Mouse (Mus musculus) heart, postnatal 0 days (tissue): ENCODE results near the gene Abca8b. TPM values are rescaled to one million over a fixed set of nuclear protein-coding genes. Genes with fewer than 3 reads are reported as not detected.
A peak's percentile ranks its signal among the peaks of the same experiment; 100 is the strongest.

Source experiments
- ATAC-seq: fragments of 200-750 bp; cut with Nextera tagmentation; 2 replicates; pipeline ENCODE4 v1.8.0; 2017; ENCODE audit warnings: low read depth, moderate number of reproducible peaks, moderate library complexity; ENCODE audit not compliant: insufficient read depth
- DNase-seq: peaks from one replicate; pipeline ENCODE4 v3.0.0-alpha.2; 2016; ENCODE audit warnings: low spot score
- H3K27ac ChIP-seq: fragments of 300-500 bp; sonication (generic); 2 replicates; pipeline ENCODE4 v1.5.1; 2014; ENCODE audit warnings: low read depth, mild to moderate bottlenecking
- H3K27me3 ChIP-seq: fragments of 300-500 bp; sonication (generic); 2 replicates; pipeline ENCODE4 v1.6.1; 2014; ENCODE audit warnings: low read length, mixed read lengths; ENCODE audit not compliant: control insufficient read depth, insufficient read depth
- H3K36me3 ChIP-seq: fragments of 300-500 bp; sonication (generic); replicated peaks from 2 replicates; pipeline ENCODE4 v1.6.1; 2014; ENCODE audit warnings: low read length, mixed read lengths; ENCODE audit not compliant: control insufficient read depth, insufficient read depth
- H3K4me1 ChIP-seq: fragments of 300-500 bp; sonication (generic); 2 replicates; pipeline ENCODE4 v1.6.1; 2014; ENCODE audit warnings: antibody characterized with exemption; ENCODE audit not compliant: control insufficient read depth, insufficient read depth
- H3K4me2 ChIP-seq: fragments of 300-500 bp; sonication (generic); 2 replicates; pipeline ENCODE4 v1.6.1; 2014; ENCODE audit warnings: low read depth, mild to moderate bottlenecking, low read length, moderate library complexity
- H3K4me3 ChIP-seq: fragments of 300-500 bp; sonication (generic); 2 replicates; pipeline ENCODE4 v1.5.1; 2014; ENCODE audit warnings: low read depth, low read length
- H3K9ac ChIP-seq: fragments of 300-500 bp; sonication (generic); replicated peaks from 2 replicates; pipeline ENCODE4 v1.6.1; 2014; ENCODE audit warnings: low read depth, low read length, mixed read lengths
- H3K9me3 ChIP-seq: fragments of 300-500 bp; sonication (generic); replicated peaks from 2 replicates; pipeline ENCODE4 v1.6.1; 2016; ENCODE audit warnings: low read length; ENCODE audit not compliant: control insufficient read depth
- CTCF ChIP-seq: IDR thresholded peaks from 2 replicates; pipeline ENCODE4 v1.5.1; 2016; ENCODE audit warnings: antibody characterized with exemption, control low read depth, low read depth
- EP300 ChIP-seq: IDR thresholded peaks from 2 replicates; pipeline ENCODE4 v1.6.1; 2016; ENCODE audit warnings: antibody characterized with exemption, low read depth
- WGBS: fragments of 180-500 bp; shearing (Covaris S2); extraction: QIAGEN DNeasy Blood & Tissue Kit; methylation state at CpG from one replicate; pipeline ENCODE4 v1.1.7; 2014; 5-methylcytosine and 5-hydroxymethylcytosine counted together
- polyA plus RNA-seq: library from polyadenylated mRNA; unstranded; fragments of >200 nt; fragmentation: Nextera tagmentation; extraction: Ambion mirVana; gene quantifications from 2 replicates; pipeline ENCODE4 v1.2.1, GENCODE M21; 2015
- total RNA-seq: library from RNA; depleted of rRNA; stranded (reverse); fragments of >200 nt; gene quantifications from 2 replicates; pipeline ENCODE4 v1.2.3, GENCODE M21; 2014; ENCODE audit warnings: low replicate concordance; rRNA removed

Gene Abca8b
- total and polyA plus RNA-seq, 2 experiments from 2014 or later = 0.61 to 2.6 TPM

DNA sequence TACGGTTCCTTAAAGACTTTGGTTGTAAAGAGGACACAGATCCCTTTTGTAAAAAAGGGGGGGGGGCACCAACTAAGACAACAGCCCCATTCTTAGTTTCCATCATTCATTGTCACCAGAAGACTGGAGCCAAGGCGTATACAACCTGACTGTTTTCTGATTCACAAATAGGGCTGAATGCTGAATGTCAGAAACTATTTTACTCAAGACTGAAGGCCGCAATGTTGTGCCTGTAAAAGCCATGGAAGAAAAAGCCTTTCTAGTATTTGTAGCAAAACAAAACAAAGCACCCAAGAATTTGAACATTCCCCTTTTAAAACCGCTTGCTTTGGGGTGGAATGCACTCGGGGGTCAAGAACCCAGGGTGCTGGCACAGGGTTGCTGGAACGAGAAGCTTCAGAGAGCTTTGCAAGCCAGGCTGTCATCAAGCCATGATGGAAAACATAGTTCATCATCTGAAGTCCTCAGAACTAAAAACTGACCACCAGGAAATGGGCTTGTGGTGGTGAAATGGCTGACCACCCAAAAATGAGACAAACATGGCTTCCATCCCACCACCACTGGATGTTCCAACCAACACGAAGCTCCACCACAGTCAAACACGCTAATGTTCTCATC, 104.2 kb downstream of the Abca8b start:
- no peak for ATAC-seq
- no peaks in the 10 kb centered on the region for H3K27me3 ChIP-seq

DNA sequence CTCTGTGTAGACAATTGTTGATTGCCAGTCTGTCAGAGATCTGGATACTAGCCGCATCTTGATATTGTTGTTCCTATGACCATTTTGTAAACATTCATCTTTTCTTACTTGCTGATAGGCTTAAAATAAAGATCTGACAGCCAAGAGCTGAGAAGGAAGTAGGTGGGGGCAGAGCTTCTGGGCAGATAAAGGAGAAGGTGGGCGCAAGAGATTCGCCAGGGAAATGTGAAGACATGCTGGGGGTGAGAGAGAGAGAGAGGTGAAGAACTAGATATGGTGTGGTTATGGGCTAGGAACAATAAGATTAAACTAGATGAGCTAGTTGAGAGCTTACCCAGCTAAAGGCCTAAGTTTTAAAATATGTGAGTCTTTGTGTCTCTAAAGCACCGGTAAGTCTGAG, 106.0 kb downstream of the Abca8b start:
- Histone ChIP-seq H3K4me3 (no peak overlapping the region), H3K9ac (no peak overlapping the region), H3K4me2 (no peak overlapping the region), H3K4me1 (no peaks in the 10 kb centered on the region), H3K36me3 (no peaks in the 10 kb centered on the region), H3K27ac (no peak overlapping the region), H3K9me3 (no peaks in the 10 kb centered on the region), H3K27me3 (no peaks in the 10 kb centered on the region)
- WGBS = 73% methylated on average over 4 of the region's 4 CpGs
- ATAC-seq = no peak
- TF ChIP-seq EP300 (no peak), CTCF (no peak)
- DNase-seq = no peak

More for the DNA sequence above, 104.2 kb downstream of the Abca8b start:
- Histone ChIP-seq H3K4me2 (no peak overlapping the region), H3K36me3 (no peaks in the 10 kb centered on the region), H3K27ac (no peak overlapping the region), H3K4me3 (no peak overlapping the region), H3K9me3 (no peaks in the 10 kb centered on the region), H3K4me1 (no peaks in the 10 kb centered on the region), H3K9ac (no peak overlapping the region)
- DNase-seq = no peak
- TF ChIP-seq EP300 = no peak
- no peak for TF ChIP-seq CTCF
- 74% methylated on average over 8 of the region's 8 CpGs for WGBS

- Histone ChIP-seq H3K4me2 (no peak overlapping the region), H3K36me3 (no peaks in the 10 kb centered on the region), H3K4me3 (no peak overlapping the region), H3K27me3 (no peaks in the 10 kb centered on the region), H3K9me3 (no peaks in the 10 kb centered on the region), H3K9ac (no peak overlapping the region), H3K27ac (no peak overlapping the region), H3K4me1 (no peaks in the 10 kb centered on the region)
- DNase-seq (no peak), ATAC-seq (no peak)
- TF ChIP-seq EP300 (no peak), CTCF (no peak)
- WGBS = 80% methylated on average over 4 of the region's 4 CpGs
Observed at GRCm38 (mm10) chr11:109886757-109887156, 108.9 kb downstream of the Abca8b start.

GRCm38 (mm10) chr11:109885521-109885920, 110.1 kb downstream of the Abca8b start:
- 72% methylated on average over 3 of the region's 3 CpGs for WGBS
- no peak overlapping the region for H3K4me3 ChIP-seq
- H3K9ac ChIP-seq = no peak overlapping the region
- no peak overlapping the region for H3K27ac ChIP-seq
- H3K9me3 ChIP-seq = no peaks in the 10 kb centered on the region
- no peak overlapping the region for H3K4me2 ChIP-seq
- no peak for DNase-seq
- H3K4me1 ChIP-seq = no peaks in the 10 kb centered on the region
- H3K27me3 ChIP-seq = no peaks in the 10 kb centered on the region
- H3K36me3 ChIP-seq = no peaks in the 10 kb centered on the region
- no peak for ATAC-seq
- no peak for TF ChIP-seq CTCF
- no peak for TF ChIP-seq EP300

- no peak for TF ChIP-seq CTCF
- no peak for TF ChIP-seq EP300
- no peak for DNase-seq
- Histone ChIP-seq H3K27ac (0 out of 2 replicates have a peak overlapping the region, but pooled peaks have one; percentile 9), H3K4me2 (no peak overlapping the region), H3K9me3 (no peaks in the 10 kb centered on the region), H3K4me3 (no peak overlapping the region), H3K36me3 (no peaks in the 10 kb centered on the region), H3K4me1 (no peaks in the 10 kb centered on the region), H3K27me3 (no peaks in the 10 kb centered on the region), H3K9ac (no peak overlapping the region)
- 62% methylated on average over 4 of the region's 4 CpGs for WGBS
- no peak for ATAC-seq
Observed at GRCm38 (mm10) chr11:109884801-109885200, 110.8 kb downstream of the Abca8b start.

- H3K4me2 ChIP-seq = no peak overlapping the region
- 30% methylated on average over 3 of the region's 3 CpGs for whole genome bisulfite sequencing
Observed at GRCm38 (mm10) chr11:109884126-109884525, 111.5 kb downstream of the Abca8b start.

More at GRCm38 (mm10) chr11:109884126-109884525, 111.5 kb downstream of the Abca8b start:
- Histone ChIP-seq H3K27ac (0 out of 2 replicates have a peak overlapping the region, but pooled peaks have one; percentile 9), H3K4me1 (no peaks in the 10 kb centered on the region), H3K36me3 (no peaks in the 10 kb centered on the region), H3K9me3 (no peaks in the 10 kb centered on the region), H3K4me3 (no peak overlapping the region), H3K9ac (no peak overlapping the region), H3K27me3 (no peaks in the 10 kb centered on the region)
- DNase-seq (no peak), ATAC-seq (no peak)
- TF ChIP-seq EP300 (no peak), CTCF (no peak)

Other genes with a start within 250 kb of the Abca8b start
- not detected in 2 replicates for gene 1700012B07Rik, start 167.8 kb downstream of the Abca8b start, total RNA-seq
- gene 1700012B07Rik, start 167.8 kb downstream of the Abca8b start, polyA plus RNA-seq = not detected in 2 replicates
- 5.8 and 14.7 TPM in 2 replicates for gene Abca8a, start 100.1 kb upstream of the Abca8b start, total RNA-seq
- gene Abca8a, start 100.1 kb upstream of the Abca8b start, polyA plus RNA-seq = 7.3 and 7.5 TPM in 2 replicates
- gene Abca9, start 172.4 kb upstream of the Abca8b start, total RNA-seq = 3.5 and 5.6 TPM in 2 replicates
- gene Abca9, start 172.4 kb upstream of the Abca8b start, polyA plus RNA-seq = 2.3 and 2.6 TPM in 2 replicates